8 mouse cellular contexts compared by ENCODE assay signal in genomic region chr2:142813033-142813432, GRCm38 (mm10).
DNase-seq lines count a peak whose midpoint lies in the region; ATAC-seq and TF ChIP-seq lines count a peak whose summit lies in the region.

No protein-coding gene starts in this region.

- peak; percentile 55 for DNase-seq in CD4-positive, CD25-positive, alpha-beta regulatory T cell, adult 2 months (ENCODE audit: low read depth, low spot score)
- no peak for DNase-seq in Patski (ENCODE audit: low read depth, low spot score)
- peak; percentile 59 for DNase-seq in embryo, embryonic 9.5 days (ENCODE audit: extremely low spot score)
- peak; percentile 76 for DNase-seq in hindbrain, embryonic 11.5 days (ENCODE audit: low spot score)
- peak; percentile 55 to 63 for DNase-seq in layer of hippocampus, adult 2 months (ENCODE audit: low spot score in 2 of 2)
- peak; percentile 74 for DNase-seq in lung, postnatal 10 days
- DNase-seq in right cerebral cortex, postnatal 36 days (ENCODE audit: low spot score in 2 of 2) = peak; percentile 8 to 10
- no peak for DNase-seq in spleen, postnatal 10 days (ENCODE audit: low spot score in 2 of 2)

- no peaks in the 10 kb centered on the region for H3K27me3 ChIP-seq in Patski
- H3K27me3 ChIP-seq in hindbrain, embryonic 11.5 days (ENCODE audit: control insufficient read depth, insufficient read depth, low read length) = no peaks in the 10 kb centered on the region

- POLR2A ChIA-PET in Patski (lab: Charles Lee) = no interaction called here

- no peak overlapping the region for H3K9ac ChIP-seq in hindbrain, embryonic 11.5 days (ENCODE audit: low read depth, low read length)

- ATAC-seq in Patski = peak; percentile 60
- ATAC-seq in hindbrain, embryonic 11.5 days (ENCODE audit: low FRiP score) = peak; percentile 71

- no peaks in the 10 kb centered on the region; the same call in 1 of the 2 replicates for H3K4me1 ChIP-seq in hindbrain, embryonic 11.5 days (replicated peaks; ENCODE audit: control insufficient read depth, insufficient read depth, low read length)

- TF ChIP-seq CTCF in Patski (IDR thresholded peaks at IDR 0.05) = peak; percentile 73
- peak; percentile 97 for TF ChIP-seq CTCF in layer of hippocampus, adult 2 months (conservative IDR thresholded peaks at IDR 0.05)

- H3K27ac ChIP-seq in hindbrain, embryonic 11.5 days (ENCODE audit: low read depth, low read length) = no peak overlapping the region
- H3K27ac ChIP-seq in layer of hippocampus, adult 2 months = no peak overlapping the region

- no peak overlapping the region for H3K4me3 ChIP-seq in hindbrain, embryonic 11.5 days (ENCODE audit: low read depth, low read length)
- H3K4me3 ChIP-seq in layer of hippocampus, adult 2 months = no peak overlapping the region

- WGBS in hindbrain, embryonic 11.5 days = 43% methylated on average over 2 of the region's 2 CpGs

- H3K9me3 ChIP-seq in hindbrain, embryonic 11.5 days (ENCODE audit: control insufficient read depth, low read length) = no peaks in the 10 kb centered on the region

- in situ Hi-C loops in Patski (cut with MboI; ENCODE audit: low pct_unique_long_range_greater_than_20kb) = loop anchor here (10.0 kb wide), 2 partner anchors 208 to 558 kb away; no protein-coding TSS in a partner anchor

- no peaks in the 10 kb centered on the region for H3K36me3 ChIP-seq in hindbrain, embryonic 11.5 days (ENCODE audit: control insufficient read depth, insufficient read depth, low read length)

- H3K4me2 ChIP-seq in hindbrain, embryonic 11.5 days (replicated peaks; ENCODE audit: low read depth, low read length) = no peak overlapping the region

- CTCF ChIA-PET in Patski (lab: Charles Lee) = interaction anchor here (0.6 to 2.3 kb wide), 11 partner anchors 9 to 559 kb away, joined by 3 to 11 read pairs (median 3); no protein-coding TSS in a partner anchor

Comparison
In these comparisons a context has a peak if more than half of its experiments do, and no peak if none do; other contexts are left out.
1. DNase-seq: peak in CD4-positive, CD25-positive, alpha-beta regulatory T cell, adult 2 months (single experiment), embryo, embryonic 9.5 days (single experiment), hindbrain, embryonic 11.5 days (single experiment), layer of hippocampus, adult 2 months (2 of 2), lung, postnatal 10 days (single experiment) and right cerebral cortex, postnatal 36 days (2 of 2); none in Patski (single experiment) and spleen, postnatal 10 days (0 of 2).